Mouse (Mus musculus): ENCODE measurements around the gene Gm20547. TPM values are rescaled to one million over a fixed set of nuclear protein-coding genes. Genes with fewer than 3 reads are reported as not detected.
A peak's percentile ranks its signal among the peaks of the same experiment; 100 is the strongest.

Gene Gm20547
- polyA plus RNA-seq, 1 experiment from 2014 or later = not detected

DNA sequence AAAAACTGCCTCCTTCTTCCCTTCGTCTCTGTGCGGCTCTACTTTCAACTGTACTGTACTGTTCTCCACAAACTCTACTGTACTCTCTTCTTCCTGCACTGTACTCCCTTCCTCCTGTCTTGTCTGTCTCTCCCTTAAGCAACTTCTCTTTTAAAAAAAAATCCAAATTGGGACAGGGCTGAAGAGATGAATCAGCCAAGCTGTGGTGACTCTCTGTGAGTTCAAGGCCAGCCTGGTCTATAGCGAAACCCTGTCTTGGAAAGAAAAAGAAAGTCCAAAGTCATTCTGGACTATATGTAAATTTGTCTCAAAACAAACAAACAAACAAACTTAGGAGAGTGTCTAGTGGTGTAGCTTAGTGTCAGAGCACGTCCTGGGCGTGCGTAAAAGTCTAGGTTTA lies 7.5 kb downstream of the Gm20547 start:
- no peak overlapping the region for H3K4me2 ChIP-seq
- H3K9ac ChIP-seq = no peak overlapping the region
- H3K36me3 ChIP-seq = no peaks in the 10 kb centered on the region
- ATAC-seq (ENCODE audit: borderline replicate concordance, extremely low read depth, low FRiP score, low TSS enrichment) = no peak
- H3K4me1 ChIP-seq = no peaks in the 10 kb centered on the region
- H3K27me3 ChIP-seq = no peaks in the 10 kb centered on the region
- no peak overlapping the region for H3K27ac ChIP-seq
- H3K4me3 ChIP-seq = no peak overlapping the region
- 81% methylated on average over 6 of the region's 6 CpGs for WGBS
- H3K9me3 ChIP-seq = no peaks in the 10 kb centered on the region

DNA sequence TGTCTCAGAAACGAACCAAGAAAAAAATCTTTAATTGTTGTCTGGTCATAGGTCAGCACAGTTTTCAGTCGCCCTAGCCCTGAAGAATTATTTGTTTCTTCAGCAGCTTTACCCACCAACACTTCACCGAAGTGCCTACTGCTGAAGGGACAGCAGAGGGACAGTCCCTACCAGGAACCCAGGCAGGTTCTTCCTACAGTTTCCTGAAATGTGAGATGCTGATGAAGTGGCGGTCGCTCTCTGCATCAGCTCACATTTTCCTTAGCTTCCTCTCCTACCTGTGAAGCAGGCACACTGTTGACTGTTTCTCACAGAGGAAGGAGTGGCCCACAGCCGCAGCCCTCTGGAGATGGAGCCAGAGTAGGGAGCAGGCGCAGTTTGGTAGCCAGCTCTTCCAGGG lies 15.9 kb downstream of the Gm20547 start:
- Histone ChIP-seq H3K36me3 (no peaks in the 10 kb centered on the region), H3K27me3 (no peaks in the 10 kb centered on the region), H3K4me1 (no peaks in the 10 kb centered on the region), H3K4me2 (no peak overlapping the region), H3K4me3 (no peak overlapping the region), H3K27ac (no peak overlapping the region), H3K9me3 (no peaks in the 10 kb centered on the region), H3K9ac (no peak overlapping the region)
- WGBS = 51% methylated on average over 7 of the region's 7 CpGs
- no peak for ATAC-seq (ENCODE audit: borderline replicate concordance, extremely low read depth, low FRiP score, low TSS enrichment)

DNA sequence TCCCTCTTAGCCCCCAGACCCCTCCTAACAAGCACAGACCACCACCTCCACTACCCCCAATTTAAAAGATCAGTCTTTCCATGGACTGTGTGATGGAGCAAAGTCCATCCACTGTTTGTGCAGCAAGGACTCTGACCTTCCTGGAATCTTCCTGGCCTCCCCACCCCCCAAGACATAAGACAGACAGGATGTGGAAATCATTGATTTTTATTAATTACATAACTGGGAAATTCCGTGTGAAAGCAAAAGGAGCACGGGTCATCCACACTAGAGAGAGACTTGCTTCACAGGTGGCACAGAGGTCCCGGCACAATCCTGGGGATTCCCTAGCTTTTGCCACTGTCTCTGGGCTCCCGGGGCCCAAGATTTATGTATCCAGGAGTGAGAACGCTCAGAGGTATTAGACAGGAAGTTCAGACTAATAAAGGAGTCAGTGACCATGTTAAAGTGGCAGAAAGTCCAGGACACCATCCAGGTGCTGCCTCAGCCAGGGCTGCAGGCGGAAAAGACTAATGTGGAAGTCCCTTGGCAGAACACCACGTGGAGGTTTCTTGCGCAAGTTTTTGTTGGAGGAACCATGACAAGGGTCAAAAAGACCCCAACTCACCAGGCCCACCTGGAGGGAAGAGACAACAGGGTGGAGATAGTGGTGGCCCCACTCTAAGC lies 19.3 kb downstream of the Gm20547 start, which contains the start of gene Cfb:
Cfb (minus strand) TSS at position 103 of the 666 bp plus-strand sequence.
- Histone ChIP-seq H3K4me2 (no peak within 1 kb of the TSS), H3K27me3 (no peaks in the 10 kb centered on the region), H3K4me3 (no peak within 1 kb of the TSS), H3K9me3 (no peaks in the 10 kb centered on the region), H3K36me3 (no peaks in the 10 kb centered on the region), H3K27ac (no peak within 1 kb of the TSS), H3K4me1 (no peaks in the 10 kb centered on the region), H3K9ac (no peak within 1 kb of the TSS)
- 52% methylated on average over 8 of the region's 8 CpGs for WGBS
- ATAC-seq (ENCODE audit: borderline replicate concordance, extremely low read depth, low FRiP score, low TSS enrichment) = no peak

DNA sequence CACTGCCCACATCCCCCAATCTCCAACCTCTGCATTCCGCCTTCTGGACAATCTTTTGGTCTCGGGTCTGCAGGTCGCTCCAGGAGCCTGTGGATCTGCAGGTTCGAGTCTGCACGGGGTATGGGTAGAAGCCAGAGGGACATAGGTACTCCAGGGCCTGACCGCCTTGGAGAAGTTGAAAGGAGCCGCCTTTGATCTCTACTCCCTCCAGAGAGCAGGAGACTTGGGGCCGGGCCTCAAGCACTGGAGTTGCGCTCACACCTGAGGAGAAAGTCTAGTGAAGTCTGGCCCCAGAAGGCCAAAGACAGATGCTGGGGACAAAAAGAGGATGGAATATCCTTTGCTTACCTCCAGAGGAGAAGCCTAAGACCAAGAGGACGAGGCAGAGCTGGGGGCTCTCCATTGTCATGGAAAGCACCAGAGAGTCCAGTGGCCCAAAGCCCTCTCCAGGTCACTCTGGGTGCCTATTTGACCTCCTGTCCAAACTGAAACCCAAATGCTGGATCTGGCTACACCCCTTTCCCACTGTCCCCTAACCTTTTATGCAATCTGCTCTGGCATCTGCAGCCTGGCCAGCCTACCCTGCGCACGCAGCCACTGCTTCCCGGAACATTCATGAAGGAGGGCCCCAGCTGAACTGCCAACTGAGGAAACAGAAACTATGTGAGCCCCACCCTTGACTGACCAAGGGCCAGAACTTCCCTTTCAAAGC lies 20.0 kb downstream of the Gm20547 start:
- Histone ChIP-seq H3K4me1 (no peaks in the 10 kb centered on the region), H3K9ac (no peak overlapping the region), H3K4me2 (no peak overlapping the region), H3K27me3 (no peaks in the 10 kb centered on the region), H3K27ac (no peak overlapping the region), H3K4me3 (no peak overlapping the region), H3K9me3 (no peaks in the 10 kb centered on the region), H3K36me3 (peaks cover 3% of the 10 kb centered on the region)
- WGBS = 60% methylated on average over 13 of the region's 13 CpGs
- ATAC-seq (ENCODE audit: borderline replicate concordance, extremely low read depth, low FRiP score, low TSS enrichment) = no peak

DNA sequence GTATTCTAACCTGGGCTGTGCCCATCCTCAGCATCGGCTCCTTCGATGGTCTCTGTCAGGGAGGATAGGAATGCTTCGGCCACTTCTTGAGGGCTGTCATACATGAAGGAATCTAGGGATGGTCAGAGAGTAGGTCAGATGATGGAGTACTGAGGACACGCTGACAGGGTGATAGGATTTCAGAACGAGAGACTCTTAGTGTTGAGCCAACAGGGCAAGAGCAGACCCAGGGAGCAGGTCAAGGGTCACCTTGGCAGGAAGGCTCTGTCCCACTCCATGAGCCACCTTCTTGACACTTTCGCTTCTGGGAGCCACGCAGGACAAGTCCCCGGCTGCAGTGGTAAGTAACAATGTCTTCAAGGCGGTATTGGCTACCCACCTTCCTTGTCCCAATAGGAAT lies 21.3 kb downstream of the Gm20547 start:
- H3K4me3 ChIP-seq = no peak overlapping the region
- H3K36me3 ChIP-seq = peaks cover 16% of the 10 kb centered on the region
- H3K27me3 ChIP-seq = no peaks in the 10 kb centered on the region
- H3K27ac ChIP-seq = no peak overlapping the region
- H3K9me3 ChIP-seq = no peaks in the 10 kb centered on the region
- no peak overlapping the region for H3K9ac ChIP-seq
- no peak overlapping the region for H3K4me2 ChIP-seq
- H3K4me1 ChIP-seq = no peaks in the 10 kb centered on the region
- WGBS = 80% methylated on average over 9 of the region's 9 CpGs
- no peak for ATAC-seq (ENCODE audit: borderline replicate concordance, extremely low read depth, low FRiP score, low TSS enrichment)

DNA sequence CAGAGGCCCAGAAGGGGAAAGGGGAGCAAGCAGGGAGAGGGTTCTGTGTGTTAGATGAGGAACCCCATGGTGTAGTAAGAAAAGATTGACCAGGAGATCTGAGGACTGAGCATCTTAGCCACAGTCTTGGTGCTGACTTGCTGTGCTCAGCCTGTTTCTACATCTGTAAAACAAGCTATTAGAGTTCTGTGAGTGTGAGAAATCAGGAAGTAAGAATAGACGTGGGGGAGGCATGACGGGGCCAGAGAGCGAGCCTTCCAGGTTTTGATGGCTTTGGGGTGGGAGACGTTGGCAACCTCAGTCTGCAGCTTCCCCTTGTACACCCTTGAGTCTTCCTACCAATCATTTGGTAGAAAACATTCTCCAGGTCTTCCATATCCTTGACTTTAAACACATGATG lies 23.2 kb downstream of the Gm20547 start:
- no peak for ATAC-seq (ENCODE audit: borderline replicate concordance, extremely low read depth, low FRiP score, low TSS enrichment)
- Histone ChIP-seq H3K36me3 (peaks cover 34% of the 10 kb centered on the region), H3K27me3 (no peaks in the 10 kb centered on the region), H3K4me1 (no peaks in the 10 kb centered on the region), H3K4me3 (no peak overlapping the region), H3K9me3 (no peaks in the 10 kb centered on the region), H3K27ac (no peak overlapping the region), H3K9ac (no peak overlapping the region), H3K4me2 (no peak overlapping the region)
- WGBS = 79% methylated on average over 4 of the region's 4 CpGs

DNA sequence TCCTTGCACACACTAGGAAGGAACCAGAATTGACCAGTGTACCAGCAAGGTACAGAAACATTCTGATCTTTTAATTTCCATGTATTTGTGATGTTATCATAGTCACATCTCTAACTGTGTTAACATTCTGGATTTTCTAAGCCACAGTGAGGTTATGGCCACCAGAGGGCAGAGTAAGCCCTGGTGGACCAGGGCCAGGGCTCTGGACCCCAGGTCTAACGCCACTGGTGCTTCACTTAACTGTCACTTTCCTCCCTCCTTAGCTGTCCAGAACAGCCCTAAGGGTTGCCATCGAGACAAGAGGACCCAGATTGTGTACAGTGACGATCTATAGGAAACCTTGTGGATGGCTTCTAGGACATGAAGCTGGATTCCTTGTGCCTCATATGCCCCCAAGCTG lies 26.0 kb downstream of the Gm20547 start:
- no peak overlapping the region for H3K27ac ChIP-seq
- H3K4me3 ChIP-seq = no peak overlapping the region
- no peak for ATAC-seq (ENCODE audit: borderline replicate concordance, extremely low read depth, low FRiP score, low TSS enrichment)
- peaks cover 10% of the 10 kb centered on the region for H3K4me1 ChIP-seq
- H3K9me3 ChIP-seq = no peaks in the 10 kb centered on the region
- no peak overlapping the region for H3K4me2 ChIP-seq
- H3K36me3 ChIP-seq = peaks cover 48% of the 10 kb centered on the region
- 29% methylated on average over 3 of the region's 3 CpGs for WGBS
- H3K27me3 ChIP-seq = no peaks in the 10 kb centered on the region
- H3K9ac ChIP-seq = no peak overlapping the region

DNA sequence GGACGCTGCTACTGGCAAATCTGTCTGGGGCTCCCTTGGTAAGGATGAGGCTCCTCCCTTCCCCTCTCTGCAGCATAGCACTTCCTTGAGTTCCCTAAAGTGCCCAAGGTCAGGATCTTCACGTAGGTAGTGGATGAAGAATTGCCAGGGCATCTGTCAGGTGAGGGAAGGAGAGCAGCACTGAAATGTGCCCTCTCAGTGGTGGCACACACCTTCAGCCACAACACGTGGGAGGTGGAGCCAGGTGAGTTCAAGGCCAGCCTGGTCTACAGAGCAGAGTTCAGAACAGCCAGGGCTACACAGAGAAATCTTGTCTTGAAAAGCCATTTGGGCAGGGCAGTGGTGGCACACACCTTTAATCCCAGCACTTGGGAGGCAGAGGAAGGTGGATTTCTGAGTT lies 27.1 kb downstream of the Gm20547 start:
- Histone ChIP-seq H3K27me3 (no peaks in the 10 kb centered on the region), H3K4me3 (no peak overlapping the region), H3K4me1 (peaks cover 13% of the 10 kb centered on the region), H3K9ac (no peak overlapping the region), H3K36me3 (peaks cover 48% of the 10 kb centered on the region), H3K4me2 (no peak overlapping the region), H3K9me3 (no peaks in the 10 kb centered on the region), H3K27ac (no peak overlapping the region)
- no peak for ATAC-seq (ENCODE audit: borderline replicate concordance, extremely low read depth, low FRiP score, low TSS enrichment)
- WGBS = 67% methylated on average over 3 of the region's 3 CpGs

DNA sequence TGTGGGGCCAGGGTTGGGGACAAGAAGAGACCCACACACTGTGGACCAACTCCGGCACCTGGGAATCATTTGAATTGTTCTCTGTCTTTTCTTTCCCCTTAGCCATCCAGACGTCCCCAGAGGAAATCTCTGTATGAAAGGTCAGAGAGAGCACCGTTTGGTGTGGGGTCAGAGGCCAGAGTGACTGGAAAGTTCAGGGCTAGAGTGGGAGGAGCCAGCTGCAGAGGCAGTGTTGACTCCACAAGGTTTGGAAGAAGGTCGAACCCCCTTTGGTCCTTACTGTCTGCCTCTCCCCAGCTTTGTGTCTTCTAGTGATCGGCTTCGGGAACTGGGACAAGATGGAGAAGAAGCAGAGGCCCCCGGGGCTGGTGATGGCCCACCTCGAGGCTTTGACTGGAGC lies 28.3 kb downstream of the Gm20547 start:
- 69% methylated on average over 8 of the region's 8 CpGs for WGBS
- Histone ChIP-seq H3K27ac (no peak overlapping the region), H3K4me2 (no peak overlapping the region), H3K4me3 (no peak overlapping the region), H3K4me1 (peaks cover 20% of the 10 kb centered on the region), H3K9ac (no peak overlapping the region), H3K27me3 (no peaks in the 10 kb centered on the region), H3K9me3 (no peaks in the 10 kb centered on the region), H3K36me3 (peaks cover 48% of the 10 kb centered on the region)
- ATAC-seq (ENCODE audit: borderline replicate concordance, extremely low read depth, low FRiP score, low TSS enrichment) = no peak

DNA sequence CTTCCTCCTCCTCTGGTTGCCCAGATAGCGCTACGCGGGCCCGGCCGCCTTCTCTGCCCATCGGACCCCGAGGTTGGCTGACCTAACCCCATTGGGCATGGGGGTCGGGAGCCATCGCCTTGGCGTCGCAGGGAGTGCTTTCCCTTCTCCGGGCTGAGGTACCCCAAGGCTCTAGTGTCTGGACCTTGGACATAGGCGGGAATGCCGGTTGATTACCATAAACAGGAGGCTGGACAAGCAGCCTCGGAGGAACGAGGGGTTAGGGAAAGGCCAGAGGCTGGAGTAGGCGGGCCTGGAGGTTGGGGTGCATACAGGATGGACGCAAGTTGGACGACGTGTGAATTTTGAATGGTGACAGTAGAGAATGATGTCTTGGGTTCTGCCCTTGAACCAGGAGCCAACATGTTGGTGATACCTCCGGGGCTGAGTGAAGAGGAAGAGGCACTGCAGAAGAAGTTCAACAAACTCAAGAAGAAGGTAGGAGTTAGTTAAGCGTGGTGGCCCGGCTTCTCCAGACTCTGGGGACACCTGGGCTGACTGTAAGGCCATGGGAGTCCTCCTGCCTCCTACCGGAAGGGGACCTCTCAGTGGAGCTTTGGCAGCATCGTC lies 31.2 kb downstream of the Gm20547 start:
- Histone ChIP-seq H3K27ac (no peak overlapping the region), H3K4me1 (peaks cover 20% of the 10 kb centered on the region), H3K36me3 (peaks cover 58% of the 10 kb centered on the region), H3K9me3 (no peaks in the 10 kb centered on the region), H3K27me3 (no peaks in the 10 kb centered on the region), H3K4me3 (peak overlapping the region; percentile 82), H3K9ac (peak overlapping the region; percentile 83), H3K4me2 (peak overlapping the region; percentile 94)
- WGBS = under 1% methylated on average over 25 of the region's 25 CpGs
- ATAC-seq (ENCODE audit: borderline replicate concordance, extremely low read depth, low FRiP score, low TSS enrichment) = no peak

DNA sequence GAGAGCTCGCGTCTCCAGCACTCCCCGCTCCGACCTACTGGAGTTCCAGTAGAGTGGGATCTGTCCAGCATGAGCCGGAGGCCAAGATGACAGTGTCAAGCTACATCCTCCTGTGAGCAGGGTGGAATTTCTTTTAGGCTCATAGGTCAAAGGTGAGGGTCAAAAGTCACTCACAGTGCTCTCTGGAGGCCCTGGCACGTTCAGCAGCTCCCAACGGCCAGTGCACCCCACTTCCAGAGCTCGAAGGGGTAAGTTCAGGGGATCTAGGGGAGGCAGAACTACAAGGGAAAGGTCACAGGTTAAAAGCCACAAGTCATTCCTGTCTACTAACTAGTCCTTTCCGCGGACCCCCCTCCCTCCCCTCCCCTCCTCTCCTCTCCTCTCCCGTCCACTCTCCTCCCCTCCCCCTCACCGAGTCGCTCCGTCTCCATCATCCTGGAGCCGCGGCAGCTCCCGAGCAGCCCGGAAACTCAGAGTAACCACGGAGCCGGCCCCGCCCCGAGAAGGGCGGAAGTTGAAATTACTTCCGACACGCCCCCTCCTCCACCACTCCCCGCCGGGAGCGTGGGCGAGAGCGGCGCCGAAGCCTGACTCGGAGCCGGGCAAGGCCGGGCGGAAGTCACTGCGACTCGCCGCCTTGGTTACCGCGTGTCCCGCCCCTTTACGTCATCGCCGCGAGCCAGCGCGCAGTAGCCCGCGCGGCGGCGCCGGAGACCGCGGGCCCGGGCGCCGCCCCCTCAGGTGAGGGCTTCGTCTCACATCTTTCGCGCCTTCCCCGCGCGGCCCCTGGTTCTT lies 31.9 kb downstream of the Gm20547 start, which contains the start of the genes Skiv2l and Nelfe:
Skiv2l (minus strand) TSS at position 489 of the 795 bp plus-strand sequence.
Nelfe (plus strand) TSS at position 670 of the 795 bp plus-strand sequence.
- Histone ChIP-seq H3K4me2 (peak within 1 kb of the TSS; percentile 94), H3K36me3 (peaks cover 57% of the 10 kb centered on the region), H3K9me3 (no peaks in the 10 kb centered on the region), H3K4me3 (peak within 1 kb of the TSS; percentile 82), H3K9ac (peak within 1 kb of the TSS; percentile 83), H3K27me3 (no peaks in the 10 kb centered on the region), H3K27ac (0 out of 2 replicates have a peak within 1 kb of the TSS, but pooled peaks have one; percentile 0), H3K4me1 (peaks cover 20% of the 10 kb centered on the region)
- peak; percentile 97 for ATAC-seq (ENCODE audit: borderline replicate concordance, extremely low read depth, low FRiP score, low TSS enrichment)
- WGBS = under 1% methylated on average over 65 of the region's 65 CpGs

Measured in lung, embryonic 15.5 days (tissue).